Mouse (Mus musculus): Measurements from ENCODE around the gene Vmn2r79. TPM values are rescaled to one million over a fixed set of nuclear protein-coding genes. Genes with fewer than 3 reads are reported as not detected.

Gene Vmn2r79
- not detected in 2 replicates for polyA plus RNA-seq (2012; rRNA removed)

DNA sequence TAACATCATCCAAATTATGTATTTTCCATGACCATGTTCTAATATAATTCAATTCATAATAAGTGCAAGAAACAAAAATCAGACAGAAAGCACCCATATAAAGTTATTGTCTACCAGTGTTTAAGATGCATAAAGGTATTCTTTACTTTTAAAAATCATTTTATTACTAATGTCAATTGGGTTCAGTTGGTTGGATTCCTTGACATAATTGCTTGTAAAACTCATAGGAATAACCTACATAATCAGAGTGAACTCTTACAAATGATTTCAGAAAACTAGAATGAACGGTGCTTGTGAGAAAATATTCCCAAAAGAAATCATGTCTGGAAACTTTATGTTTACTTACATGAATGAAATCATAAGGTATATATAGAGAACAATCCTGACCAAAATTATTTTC is at the start of gene Vmn2r79:
TSS of gene Vmn2r79 (plus strand) at position 301 of the 400 bp plus-strand sequence.

Other genes starting within 250 kb of the Vmn2r79 start
- not detected in 2 replicates for gene Folh1, start 220.2 kb upstream of the Vmn2r79 start, polyA plus RNA-seq (2012; rRNA removed)
- gene Vmn2r77, start 201.1 kb upstream of the Vmn2r79 start, polyA plus RNA-seq (2012; rRNA removed): not detected in 2 replicates
- not detected in 2 replicates for gene Vmn2r78, start 81.0 kb upstream of the Vmn2r79 start, polyA plus RNA-seq (2012; rRNA removed)
- gene Nox4, start 250.0 kb downstream of the Vmn2r79 start, polyA plus RNA-seq (2012; rRNA removed): 0.10 and 0.27 TPM in 2 replicates